Mouse (Mus musculus) lung, postnatal 0 days (tissue): ENCODE data around the gene Cep57. TPM values are rescaled to one million over a fixed set of nuclear protein-coding genes. Genes with fewer than 3 reads are reported as not detected.

Experiments
- ATAC-seq: fragments of 200-750 bp; cut with Nextera tagmentation; 2 replicates; pipeline ENCODE4 v1.8.0; 2017; ENCODE audit warnings: moderate library complexity
- DNase-seq: peaks from one replicate; pipeline ENCODE4 v3.0.0-alpha.2; 2016; ENCODE audit warnings: low spot score
- H3K27ac ChIP-seq: fragments of 300-500 bp; sonication (generic); 2 replicates; pipeline ENCODE4 v1.5.1; 2014; ENCODE audit warnings: antibody characterized with exemption, mild to moderate bottlenecking, low read length, mixed read lengths
- H3K27me3 ChIP-seq: fragments of 300-500 bp; sonication (generic); replicated peaks from 2 replicates; pipeline ENCODE4 v1.6.1; 2014; ENCODE audit warnings: low read length, mixed read lengths; ENCODE audit not compliant: insufficient read depth
- H3K36me3 ChIP-seq: fragments of 300-500 bp; sonication (generic); 2 replicates; pipeline ENCODE4 v1.6.1; 2014; ENCODE audit warnings: low read length, mixed read lengths; ENCODE audit not compliant: insufficient read depth
- H3K4me1 ChIP-seq: fragments of 300-500 bp; sonication (generic); 2 replicates; pipeline ENCODE4 v1.6.1; 2014; ENCODE audit warnings: antibody characterized with exemption, low read depth, low read length, mixed read lengths; ENCODE audit not compliant: insufficient read depth
- H3K4me2 ChIP-seq: fragments of 300-500 bp; sonication (generic); replicated peaks from 2 replicates; pipeline ENCODE4 v1.6.1; 2014; ENCODE audit warnings: low read depth, mild to moderate bottlenecking, low read length, moderate library complexity, mixed read lengths
- H3K4me3 ChIP-seq: fragments of 300-500 bp; sonication (generic); 2 replicates; pipeline ENCODE4 v1.5.1; 2014; ENCODE audit warnings: low read depth, low read length
- H3K9ac ChIP-seq: fragments of 300-500 bp; sonication (generic); replicated peaks from 2 replicates; pipeline ENCODE4 v1.6.1; 2014; ENCODE audit warnings: low read depth, mild to moderate bottlenecking
- H3K9me3 ChIP-seq: fragments of 300-500 bp; sonication (generic); 2 replicates; pipeline ENCODE4 v1.6.1; 2016; ENCODE audit warnings: low read length, mixed read lengths
- CTCF ChIP-seq: IDR thresholded peaks from 2 replicates; pipeline ENCODE4 v1.5.1; 2016; ENCODE audit warnings: antibody characterized with exemption, mild to moderate bottlenecking
- EP300 ChIP-seq: IDR thresholded peaks from 2 replicates; pipeline ENCODE4 v1.6.1; 2016; ENCODE audit warnings: antibody characterized with exemption, mild to moderate bottlenecking, control low read depth
- WGBS: fragments of 180-500 bp; shearing (Covaris S2); extraction: QIAGEN DNeasy Blood & Tissue Kit; methylation state at CpG from one replicate; pipeline ENCODE4 v1.1.7; 2014; 5-methylcytosine and 5-hydroxymethylcytosine counted together
- polyA plus RNA-seq: library from polyadenylated mRNA; unstranded; fragments of >200 nt; fragmentation: Nextera tagmentation; extraction: Ambion mirVana; gene quantifications from 2 replicates; pipeline ENCODE4 v1.2.1, GENCODE M21; 2015

Cep57 gene
- 26.6 and 26.7 TPM in 2 replicates for polyA plus RNA-seq

DNA sequence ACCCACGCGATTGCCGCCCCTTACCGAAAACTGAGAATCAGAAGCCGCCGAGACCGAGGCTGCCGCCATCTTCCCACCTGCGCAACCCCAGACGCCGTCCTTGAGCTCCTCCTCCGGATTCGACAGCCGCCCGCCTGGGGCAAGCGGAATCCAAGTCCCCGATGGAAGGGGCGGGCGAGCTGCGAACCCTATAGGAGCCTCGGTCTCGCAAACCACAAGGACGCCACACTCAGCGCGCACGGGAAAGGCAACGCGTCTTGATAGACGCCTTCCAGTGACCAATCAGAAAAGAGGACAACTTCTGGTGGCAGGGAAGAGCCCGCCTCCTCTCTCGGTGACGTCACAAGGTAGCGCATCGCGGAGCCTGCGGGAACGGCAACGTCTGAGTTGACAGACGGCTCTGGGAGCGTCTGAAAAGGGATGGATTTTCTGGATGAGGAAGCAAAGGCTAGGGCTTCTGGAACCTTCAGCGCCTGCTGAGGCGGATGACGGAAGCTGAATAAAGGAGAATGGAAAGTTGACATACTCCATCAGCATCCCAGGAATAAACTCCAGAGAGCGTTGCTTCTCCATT, at the start of gene Cep57:
Cep57 (minus strand) TSS at position 276 of the 574 bp plus-strand sequence.
- Histone ChIP-seq H3K27ac (peak within 1 kb of the TSS; percentile 99), H3K4me1 (peaks cover 10% of the 10 kb centered on the region), H3K4me3 (peak within 1 kb of the TSS; percentile 89), H3K9me3 (no peaks in the 10 kb centered on the region), H3K4me2 (peak within 1 kb of the TSS; percentile 91), H3K27me3 (no peaks in the 10 kb centered on the region), H3K36me3 (peaks cover 15% of the 10 kb centered on the region; the same call in 1 of the 2 replicates), H3K9ac (peak within 1 kb of the TSS; percentile 88)
- DNase-seq (peak; percentile 99), ATAC-seq (peak; percentile 86)
- WGBS: under 1% methylated on average over 44 of the region's 44 CpGs
- TF ChIP-seq CTCF (no peak), EP300 (0 out of 2 replicates have a peak, but pooled peaks have one; percentile 5)

DNA sequence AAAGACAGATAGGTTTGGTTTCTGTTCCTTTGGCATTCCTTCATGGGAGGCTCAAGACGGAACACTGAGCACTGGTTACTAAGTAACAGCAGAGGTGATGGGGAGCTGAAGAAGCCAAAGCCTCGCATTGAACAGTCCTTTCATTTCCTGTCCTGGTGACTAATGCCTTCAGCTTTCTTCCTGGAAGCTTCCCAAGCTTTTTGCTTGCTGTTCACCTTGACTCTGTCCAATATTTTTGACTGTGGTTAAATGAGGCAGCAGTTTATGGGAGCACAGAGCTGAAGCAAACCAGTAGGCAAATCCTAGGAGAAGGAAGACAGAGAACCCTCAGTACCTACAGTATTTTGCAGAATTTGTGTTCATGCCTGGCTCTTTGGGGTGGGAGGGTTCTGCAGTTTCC, 48.4 kb upstream of the Cep57 start:
- H3K4me2 ChIP-seq: no peak overlapping the region
- TF ChIP-seq CTCF: no peak
- no peak for TF ChIP-seq EP300
- no peak overlapping the region for H3K27ac ChIP-seq
- ATAC-seq: no peak
- H3K27me3 ChIP-seq: no peaks in the 10 kb centered on the region
- DNase-seq: no peak
- H3K4me1 ChIP-seq: no peaks in the 10 kb centered on the region
- no peak overlapping the region for H3K9ac ChIP-seq
- H3K36me3 ChIP-seq: no peaks in the 10 kb centered on the region
- 24% methylated on average over 2 of the region's 2 CpGs for WGBS
- H3K9me3 ChIP-seq: no peaks in the 10 kb centered on the region
- H3K4me3 ChIP-seq: no peak overlapping the region

DNA sequence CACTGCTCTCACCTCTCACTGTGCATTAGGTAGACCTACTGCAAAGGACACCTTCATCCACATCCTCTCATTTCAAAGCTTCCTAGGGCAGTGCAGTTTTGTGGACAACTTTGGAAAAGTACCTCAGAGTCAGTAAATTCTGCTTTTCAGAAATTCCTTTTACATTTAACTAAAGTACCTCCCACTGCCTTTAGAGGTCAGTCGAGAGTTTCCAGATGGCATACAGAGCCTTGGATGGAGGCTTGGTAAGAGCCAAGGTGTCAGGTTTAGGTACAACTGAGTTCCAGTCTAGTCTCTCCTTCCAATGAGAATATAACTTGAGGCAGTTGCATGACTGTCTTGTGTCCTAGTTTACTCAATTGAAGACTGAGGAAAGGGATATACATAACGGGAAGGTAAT, 47.5 kb upstream of the Cep57 start:
- Histone ChIP-seq H3K9ac (no peak overlapping the region), H3K4me2 (no peak overlapping the region), H3K4me1 (no peaks in the 10 kb centered on the region), H3K4me3 (no peak overlapping the region), H3K27me3 (no peaks in the 10 kb centered on the region), H3K9me3 (no peaks in the 10 kb centered on the region), H3K36me3 (no peaks in the 10 kb centered on the region), H3K27ac (no peak overlapping the region)
- 28% methylated on average over 2 of the region's 2 CpGs for WGBS
- ATAC-seq: no peak
- DNase-seq: no peak
- peak; percentile 54 for TF ChIP-seq CTCF
- no peak for TF ChIP-seq EP300

DNA sequence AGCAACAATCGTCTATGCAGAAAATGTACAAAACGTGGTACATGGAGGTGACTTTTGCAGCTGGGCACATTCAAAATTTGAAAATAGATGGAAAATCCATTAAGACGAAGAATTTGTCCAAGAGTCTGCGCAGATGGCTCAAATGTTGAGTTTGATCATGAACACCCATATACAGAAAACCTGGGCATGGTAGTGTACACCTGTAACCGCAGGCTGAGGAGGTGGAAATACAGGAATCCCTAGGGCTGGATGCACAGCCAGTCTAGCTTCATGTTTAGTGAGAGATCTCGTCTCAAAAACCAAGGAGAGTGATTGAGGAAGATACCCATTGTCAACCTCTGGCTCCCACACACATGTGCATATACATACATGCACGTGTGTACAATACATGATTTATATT, 44.7 kb upstream of the Cep57 start:
- Histone ChIP-seq H3K4me2 (no peak overlapping the region), H3K4me3 (no peak overlapping the region), H3K27ac (no peak overlapping the region), H3K36me3 (no peaks in the 10 kb centered on the region), H3K4me1 (no peaks in the 10 kb centered on the region), H3K9ac (no peak overlapping the region), H3K9me3 (no peaks in the 10 kb centered on the region), H3K27me3 (no peaks in the 10 kb centered on the region)
- WGBS: 84% methylated on average over 7 of the region's 7 CpGs
- ATAC-seq: no peak
- TF ChIP-seq CTCF (no peak), EP300 (no peak)
- no peak for DNase-seq

DNA sequence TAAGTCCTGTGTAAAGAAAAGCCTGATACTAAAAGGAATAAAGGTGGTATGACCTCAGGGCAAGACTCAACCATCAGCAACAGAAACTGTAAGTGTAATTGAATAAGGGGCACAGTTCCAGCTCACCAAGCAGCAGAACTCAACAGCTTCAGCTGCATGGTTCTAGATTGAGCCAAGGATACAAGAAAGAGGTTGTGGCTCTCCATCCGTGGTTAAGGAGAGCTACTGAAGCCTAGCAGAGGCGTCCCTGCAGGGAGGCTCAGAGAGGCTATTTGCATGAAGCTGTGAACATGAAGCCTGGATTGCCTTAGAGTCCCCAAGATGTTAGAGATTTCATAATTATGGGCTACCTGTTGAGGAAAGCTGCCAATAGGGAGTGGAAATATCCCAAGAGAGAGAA, 40.7 kb upstream of the Cep57 start:
- H3K27ac ChIP-seq: no peak overlapping the region
- DNase-seq: no peak
- WGBS: 57% methylated on average over 2 of the region's 2 CpGs
- H3K9ac ChIP-seq: no peak overlapping the region
- no peak for ATAC-seq
- no peaks in the 10 kb centered on the region for H3K4me1 ChIP-seq
- H3K27me3 ChIP-seq: no peaks in the 10 kb centered on the region
- H3K9me3 ChIP-seq: no peaks in the 10 kb centered on the region
- no peak overlapping the region for H3K4me3 ChIP-seq
- H3K36me3 ChIP-seq: no peaks in the 10 kb centered on the region
- no peak overlapping the region for H3K4me2 ChIP-seq
- TF ChIP-seq EP300: no peak
- TF ChIP-seq CTCF: no peak

DNA sequence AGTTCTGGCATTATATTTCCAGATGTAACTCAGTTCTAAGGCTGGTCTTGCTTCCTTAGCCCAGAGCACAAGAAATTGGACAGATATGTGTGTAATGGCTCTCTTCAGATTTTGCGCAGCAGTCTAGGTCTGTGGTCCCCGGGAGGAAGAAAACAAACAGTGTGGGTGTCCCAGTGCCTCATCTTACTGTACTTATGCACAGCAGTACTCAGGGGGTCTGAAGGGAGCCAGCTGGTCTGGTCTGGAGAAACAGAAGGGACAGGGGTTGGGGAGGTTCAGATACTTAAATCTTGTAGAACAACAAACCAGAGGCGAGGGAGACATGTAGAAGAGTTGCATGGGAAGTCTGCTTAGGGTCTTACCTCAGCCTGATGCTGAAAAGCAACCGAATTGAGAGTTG, 29.9 kb upstream of the Cep57 start:
- Histone ChIP-seq H3K27ac (no peak overlapping the region), H3K36me3 (no peaks in the 10 kb centered on the region), H3K4me1 (no peaks in the 10 kb centered on the region), H3K4me3 (no peak overlapping the region), H3K9ac (no peak overlapping the region), H3K27me3 (no peaks in the 10 kb centered on the region), H3K4me2 (no peak overlapping the region), H3K9me3 (no peaks in the 10 kb centered on the region)
- DNase-seq: no peak
- 68% methylated on average over 4 of the region's 4 CpGs for WGBS
- ATAC-seq: no peak
- TF ChIP-seq EP300 (no peak), CTCF (no peak)

DNA sequence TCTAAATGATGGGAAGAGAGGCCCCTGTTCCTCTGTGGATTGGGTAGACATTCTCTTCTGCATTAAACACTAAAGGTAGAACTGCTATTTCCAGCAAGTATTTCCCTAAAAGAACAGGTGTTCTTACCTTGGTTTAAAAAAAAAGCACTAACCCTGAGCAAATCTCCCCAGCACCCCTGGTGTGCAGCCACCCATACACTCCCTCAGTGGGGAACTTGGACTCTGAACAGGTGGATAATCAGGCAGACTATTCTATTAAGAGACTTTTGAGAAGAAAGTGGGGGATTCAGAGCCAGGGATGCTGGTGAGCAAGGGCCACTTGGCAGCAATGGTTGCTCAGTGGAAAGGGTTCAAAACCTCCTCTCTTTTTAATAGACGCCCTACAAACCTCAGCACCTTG, 29.3 kb upstream of the Cep57 start:
- Histone ChIP-seq H3K9ac (no peak overlapping the region), H3K27ac (no peak overlapping the region), H3K4me2 (no peak overlapping the region), H3K4me1 (no peaks in the 10 kb centered on the region), H3K36me3 (no peaks in the 10 kb centered on the region), H3K9me3 (no peaks in the 10 kb centered on the region), H3K27me3 (no peaks in the 10 kb centered on the region), H3K4me3 (no peak overlapping the region)
- no peak for DNase-seq
- 56% methylated on average over 1 of the region's 1 CpGs for WGBS
- ATAC-seq: no peak
- TF ChIP-seq EP300 (no peak), CTCF (no peak)
